Mouse (Mus musculus): Measurements from ENCODE around the gene Spink2.
"Not testable (repeated sequence)": the region's sequence is repeated elsewhere in the genome, so short reads cannot be mapped to it uniquely, and the experiment has no call there.

Spink2 gene

GRCm38 (mm10) chr5:77211236-77211635, at the start of gene Spink2:
Spink2 (minus strand) TSS chr5:77211471.
- peak; percentile 33 to 56 for DNase-seq

- no peak for DNase-seq
Observed at GRCm38 (mm10) chr5:77260141-77260540, 48.9 kb upstream of the Spink2 start.

GRCm38 (mm10) chr5:77259315-77259714, 48.0 kb upstream of the Spink2 start:
- DNase-seq: no peak

- DNase-seq: no peak
Observed at GRCm38 (mm10) chr5:77257603-77258002, 46.3 kb upstream of the Spink2 start.

GRCm38 (mm10) chr5:77254402-77254801, 43.1 kb upstream of the Spink2 start:
- DNase-seq: no peak

GRCm38 (mm10) chr5:77253154-77253553, 41.9 kb upstream of the Spink2 start:
- DNase-seq: no peak

GRCm38 (mm10) chr5:77252115-77252827, 41.0 kb upstream of the Spink2 start:
- no peak for DNase-seq

- DNase-seq: no peak
Observed at GRCm38 (mm10) chr5:77251656-77252055, 40.4 kb upstream of the Spink2 start.

- no peak for DNase-seq
Observed at GRCm38 (mm10) chr5:77250083-77250482, 38.8 kb upstream of the Spink2 start.

- peak in 1 of 2 experiments; percentile 12 for DNase-seq
Observed at GRCm38 (mm10) chr5:77245787-77246671, 34.8 kb upstream of the Spink2 start.

- no peak for DNase-seq
Observed at GRCm38 (mm10) chr5:77245463-77245786, 34.2 kb upstream of the Spink2 start.

GRCm38 (mm10) chr5:77244331-77244987, 33.2 kb upstream of the Spink2 start:
- DNase-seq: no peak

- DNase-seq: no peak
Observed at GRCm38 (mm10) chr5:77237104-77237503, 25.8 kb upstream of the Spink2 start.

- DNase-seq: no peak
Observed at GRCm38 (mm10) chr5:77234921-77235320, 23.6 kb upstream of the Spink2 start.

GRCm38 (mm10) chr5:77231863-77232262, 20.6 kb upstream of the Spink2 start:
- not testable (repeated sequence) for DNase-seq

- DNase-seq: peak; percentile 6 to 60
Observed at GRCm38 (mm10) chr5:77228986-77229385, 17.7 kb upstream of the Spink2 start.

- DNase-seq: peak in 1 of 2 experiments; percentile 10
Observed at GRCm38 (mm10) chr5:77223043-77223975, 12.0 kb upstream of the Spink2 start.

- DNase-seq: no peak
Observed at GRCm38 (mm10) chr5:77217724-77218123, 6.5 kb upstream of the Spink2 start.

GRCm38 (mm10) chr5:77217211-77217610, 5.9 kb upstream of the Spink2 start:
- DNase-seq: peak; percentile 83 to 85

GRCm38 (mm10) chr5:77206134-77206533, 5.1 kb downstream of the Spink2 start:
- DNase-seq: peak; percentile 17 to 37

- no peak for DNase-seq
Observed at GRCm38 (mm10) chr5:77202238-77202637, 9.0 kb downstream of the Spink2 start.

- no peak for DNase-seq
Observed at GRCm38 (mm10) chr5:77200695-77201094, 10.6 kb downstream of the Spink2 start.

Measured in cerebellum, postnatal 10 days (tissue).